Mouse (Mus musculus) heart, embryonic 13.5 days (tissue): ENCODE results near the gene Pik3r1. TPM values are rescaled to one million over a fixed set of nuclear protein-coding genes. Genes with fewer than 3 reads are reported as not detected.
A peak's percentile ranks its signal among the peaks of the same experiment; 100 is the strongest.

Experiments
- ATAC-seq: fragments of 200-750 bp; cut with Nextera tagmentation; 2 replicates; pipeline ENCODE4 v1.8.0; 2017; ENCODE audit warnings: moderate TSS enrichment; ENCODE audit not compliant: insufficient number of reproducible peaks, low FRiP score, low TSS enrichment; ENCODE audit errors: extremely low read depth
- H3K27ac ChIP-seq: fragments of 300-500 bp; sonication (generic); replicated peaks from 2 replicates; pipeline ENCODE4 v1.5.1; 2015; ENCODE audit warnings: moderate library complexity, mild to moderate bottlenecking, inconsistent platforms
- H3K27me3 ChIP-seq: fragments of 300-500 bp; sonication (generic); replicated peaks from 2 replicates; pipeline ENCODE4 v1.6.1; 2015; ENCODE audit warnings: mild to moderate bottlenecking, inconsistent platforms
- H3K36me3 ChIP-seq: fragments of 300-500 bp; sonication (generic); 2 replicates; pipeline ENCODE4 v1.6.1; 2015; ENCODE audit warnings: mild to moderate bottlenecking, inconsistent platforms
- H3K4me1 ChIP-seq: fragments of 300-500 bp; sonication (generic); 2 replicates; pipeline ENCODE4 v1.6.1; 2015; ENCODE audit warnings: inconsistent platforms
- H3K4me2 ChIP-seq: fragments of 300-500 bp; sonication (generic); 2 replicates; pipeline ENCODE4 v1.6.1; 2015; ENCODE audit warnings: inconsistent platforms, mild to moderate bottlenecking, moderate library complexity
- H3K4me3 ChIP-seq: fragments of 300-500 bp; sonication (generic); 2 replicates; pipeline ENCODE4 v1.5.1; 2015; ENCODE audit warnings: moderate library complexity, mild to moderate bottlenecking, inconsistent platforms
- H3K9ac ChIP-seq: fragments of 300-500 bp; sonication (generic); 2 replicates; pipeline ENCODE4 v1.6.1; 2015; ENCODE audit warnings: inconsistent platforms, mild to moderate bottlenecking, moderate library complexity
- H3K9me3 ChIP-seq: fragments of 300-500 bp; sonication (generic); 2 replicates; pipeline ENCODE4 v1.6.1; 2016; ENCODE audit warnings: inconsistent platforms
- WGBS: fragments of 180-500 bp; shearing (Covaris S2); methylation state at CpG from one replicate; pipeline ENCODE4 v1.1.7; 2015; ENCODE audit warnings: mixed read lengths; 5-methylcytosine and 5-hydroxymethylcytosine counted together
- polyA plus RNA-seq: library from polyadenylated mRNA; unstranded; fragments of >200 nt; fragmentation: Nextera tagmentation; extraction: Ambion mirVana; gene quantifications from 2 replicates; pipeline ENCODE4 v1.2.1, GENCODE M21; 2015

Pik3r1 gene
- polyA plus RNA-seq, 1 experiment from 2014 or later, result 13.3 TPM

DNA sequence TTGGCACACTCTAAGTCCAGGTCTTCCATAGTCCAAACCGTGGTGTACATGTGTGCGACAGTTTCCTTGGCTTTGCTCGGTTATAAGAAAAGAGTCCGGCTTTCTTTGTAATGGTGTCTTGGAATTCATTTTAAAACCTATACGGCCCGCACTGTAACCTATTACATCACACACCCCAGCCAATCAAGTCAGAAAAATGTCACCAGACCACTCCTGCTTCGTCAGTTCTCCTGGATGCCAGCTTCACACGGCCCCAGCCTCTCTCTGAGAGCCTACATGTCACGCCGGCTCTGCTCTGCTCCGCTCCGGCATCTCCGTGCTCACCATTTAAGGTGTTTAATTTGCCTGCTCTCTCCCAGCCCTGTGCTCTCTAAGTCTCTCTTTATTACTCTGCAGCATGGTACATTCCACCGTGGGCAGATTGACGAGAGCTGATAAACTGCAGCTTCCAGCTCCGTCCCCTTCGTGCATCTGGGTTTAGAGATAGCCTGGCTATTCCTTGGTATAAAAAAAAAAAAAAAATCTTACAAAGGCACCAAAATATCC is 75.7 kb downstream of the Pik3r1 start:
- Histone ChIP-seq H3K9me3 (no peaks in the 10 kb centered on the region), H3K36me3 (peaks cover 19% of the 10 kb centered on the region), H3K9ac (peak overlapping the region; percentile 76), H3K27ac (peak overlapping the region; percentile 78), H3K4me1 (peaks cover 55% of the 10 kb centered on the region), H3K4me3 (peak overlapping the region; percentile 68), H3K27me3 (no peaks in the 10 kb centered on the region), H3K4me2 (peak overlapping the region; percentile 81)
- ATAC-seq, result no peak
- WGBS, result 24% methylated on average over 17 of the region's 17 CpGs

DNA sequence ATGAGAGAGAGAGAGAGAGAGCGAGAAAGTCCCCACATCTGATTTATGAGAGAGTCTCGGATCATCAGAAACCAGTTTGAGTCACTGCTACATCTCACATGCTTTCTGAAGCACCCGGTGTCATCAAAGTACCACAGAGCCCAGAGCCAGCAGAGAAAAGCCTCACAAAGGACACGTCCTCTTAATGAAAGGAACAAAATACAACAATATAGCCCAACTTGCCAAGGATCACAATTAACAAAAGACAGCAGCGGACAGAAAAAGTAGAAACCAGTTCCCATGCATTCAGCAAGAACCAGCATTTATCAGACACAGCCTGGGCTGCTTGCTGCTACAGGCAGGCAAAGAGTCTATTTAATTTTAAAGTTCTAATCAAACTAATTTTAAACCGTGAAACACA is 76.3 kb downstream of the Pik3r1 start:
- H3K4me3 ChIP-seq, result peak overlapping the region; percentile 68
- no peaks in the 10 kb centered on the region for H3K27me3 ChIP-seq
- peak overlapping the region; percentile 78 for H3K27ac ChIP-seq
- H3K4me1 ChIP-seq, result peaks cover 55% of the 10 kb centered on the region
- 50% methylated on average over 6 of the region's 6 CpGs for WGBS
- no peaks in the 10 kb centered on the region for H3K9me3 ChIP-seq
- peak overlapping the region; percentile 81 for H3K4me2 ChIP-seq
- H3K9ac ChIP-seq, result peak overlapping the region; percentile 76
- no peak for ATAC-seq
- peaks cover 26% of the 10 kb centered on the region for H3K36me3 ChIP-seq

GRCm38 (mm10) chr13:101690911-101691655 is 76.9 kb downstream of the Pik3r1 start:
- Histone ChIP-seq H3K4me2 (peak overlapping the region; percentile 81), H3K27me3 (no peaks in the 10 kb centered on the region), H3K27ac (peak overlapping the region; percentile 78), H3K9me3 (no peaks in the 10 kb centered on the region), H3K9ac (peak overlapping the region; percentile 76), H3K36me3 (peaks cover 31% of the 10 kb centered on the region), H3K4me3 (peak overlapping the region; percentile 68), H3K4me1 (peaks cover 52% of the 10 kb centered on the region)
- ATAC-seq, result no peak
- WGBS, result 55% methylated on average over 10 of the region's 10 CpGs

- peaks cover 45% of the 10 kb centered on the region for H3K4me1 ChIP-seq
- H3K27ac ChIP-seq, result no peak overlapping the region
- peaks cover 41% of the 10 kb centered on the region for H3K36me3 ChIP-seq
- H3K4me3 ChIP-seq, result no peak overlapping the region
- 40% methylated on average over 6 of the region's 6 CpGs for WGBS
- no peaks in the 10 kb centered on the region for H3K9me3 ChIP-seq
- H3K27me3 ChIP-seq, result no peaks in the 10 kb centered on the region
- peak overlapping the region; percentile 81; the same call in 1 of the 2 replicates for H3K4me2 ChIP-seq
- no peak overlapping the region; the same call in 1 of the 2 replicates for H3K9ac ChIP-seq
- ATAC-seq, result no peak
These were observed 77.8 kb downstream of the Pik3r1 start for GRCm38 (mm10) chr13:101690167-101690566.

- Histone ChIP-seq H3K4me1 (peaks cover 13% of the 10 kb centered on the region), H3K4me3 (no peak overlapping the region), H3K36me3 (peaks cover 76% of the 10 kb centered on the region), H3K9ac (no peak overlapping the region), H3K27ac (no peak overlapping the region), H3K4me2 (no peak overlapping the region), H3K9me3 (no peaks in the 10 kb centered on the region), H3K27me3 (no peaks in the 10 kb centered on the region)
- WGBS, result 92% methylated on average over 13 of the region's 13 CpGs
- ATAC-seq, result no peak
These were observed 81.8 kb downstream of the Pik3r1 start for GRCm38 (mm10) chr13:101686256-101686655.

- WGBS, result 90% methylated on average over 14 of the region's 14 CpGs
- Histone ChIP-seq H3K4me2 (no peak overlapping the region), H3K4me1 (no peaks in the 10 kb centered on the region), H3K36me3 (peaks cover 82% of the 10 kb centered on the region), H3K9me3 (no peaks in the 10 kb centered on the region), H3K9ac (no peak overlapping the region), H3K27me3 (no peaks in the 10 kb centered on the region), H3K4me3 (no peak overlapping the region), H3K27ac (no peak overlapping the region)
- no peak for ATAC-seq
These were observed 83.3 kb downstream of the Pik3r1 start for GRCm38 (mm10) chr13:101684706-101685105.

GRCm38 (mm10) chr13:101682378-101682777 is 85.6 kb downstream of the Pik3r1 start:
- Histone ChIP-seq H3K4me1 (no peaks in the 10 kb centered on the region), H3K9ac (no peak overlapping the region), H3K36me3 (peaks cover 63% of the 10 kb centered on the region), H3K27ac (no peak overlapping the region), H3K4me3 (no peak overlapping the region), H3K9me3 (no peaks in the 10 kb centered on the region), H3K27me3 (no peaks in the 10 kb centered on the region), H3K4me2 (no peak overlapping the region)
- ATAC-seq, result no peak
- WGBS, result 71% methylated on average over 4 of the region's 4 CpGs

- Histone ChIP-seq H3K9ac (no peak overlapping the region), H3K36me3 (peaks cover 40% of the 10 kb centered on the region), H3K4me3 (no peak overlapping the region), H3K27ac (no peak overlapping the region), H3K27me3 (no peaks in the 10 kb centered on the region), H3K9me3 (no peaks in the 10 kb centered on the region), H3K4me1 (no peaks in the 10 kb centered on the region), H3K4me2 (no peak overlapping the region)
- 76% methylated on average over 1 of the region's 1 CpGs for WGBS
- no peak for ATAC-seq
These were observed 87.9 kb downstream of the Pik3r1 start for GRCm38 (mm10) chr13:101680083-101680482.

- no peak for ATAC-seq
- Histone ChIP-seq H3K4me3 (no peak overlapping the region), H3K27ac (no peak overlapping the region), H3K9ac (no peak overlapping the region), H3K9me3 (no peaks in the 10 kb centered on the region), H3K4me2 (no peak overlapping the region), H3K36me3 (peaks cover 29% of the 10 kb centered on the region), H3K4me1 (no peaks in the 10 kb centered on the region), H3K27me3 (no peaks in the 10 kb centered on the region)
- 58% methylated on average over 1 of the region's 1 CpGs for WGBS
These were observed 89.0 kb downstream of the Pik3r1 start for GRCm38 (mm10) chr13:101678984-101679383.

DNA sequence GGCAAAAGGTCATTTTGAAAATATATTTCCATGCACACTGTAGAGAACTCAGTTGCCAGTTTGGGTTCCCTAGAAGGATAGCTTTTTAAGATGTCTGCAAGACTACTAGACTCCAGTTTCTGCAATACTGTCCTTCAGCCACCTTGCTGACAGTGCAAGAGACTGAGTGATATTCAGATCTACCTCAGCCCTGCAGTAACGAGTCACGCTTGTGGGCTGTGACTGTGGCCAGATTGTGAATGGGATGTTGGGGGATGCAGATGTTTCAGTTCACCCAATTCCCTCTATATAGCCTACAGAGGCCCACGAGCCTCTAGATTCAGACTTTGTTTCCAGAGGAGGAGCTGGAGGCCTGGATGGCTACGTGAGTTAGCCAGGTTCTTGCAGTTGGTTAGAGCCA is 90.0 kb downstream of the Pik3r1 start:
- 80% methylated on average over 4 of the region's 4 CpGs for WGBS
- no peaks in the 10 kb centered on the region for H3K9me3 ChIP-seq

GRCm38 (mm10) chr13:101673876-101674275 is 94.1 kb downstream of the Pik3r1 start:
- Histone ChIP-seq H3K4me3 (no peak overlapping the region), H3K27me3 (no peaks in the 10 kb centered on the region), H3K36me3 (no peaks in the 10 kb centered on the region), H3K4me1 (no peaks in the 10 kb centered on the region), H3K9ac (no peak overlapping the region), H3K9me3 (no peaks in the 10 kb centered on the region), H3K27ac (no peak overlapping the region), H3K4me2 (no peak overlapping the region)
- WGBS, result 61% methylated on average over 3 of the region's 3 CpGs
- no peak for ATAC-seq

More for the DNA sequence above, 90.0 kb downstream of the Pik3r1 start:
- Histone ChIP-seq H3K9ac (no peak overlapping the region), H3K27me3 (no peaks in the 10 kb centered on the region), H3K4me1 (no peaks in the 10 kb centered on the region), H3K36me3 (peaks cover 22% of the 10 kb centered on the region), H3K4me3 (no peak overlapping the region), H3K4me2 (no peak overlapping the region), H3K27ac (no peak overlapping the region)
- no peak for ATAC-seq

- Histone ChIP-seq H3K4me2 (no peak overlapping the region), H3K9ac (no peak overlapping the region), H3K36me3 (no peaks in the 10 kb centered on the region), H3K9me3 (0 out of 2 replicates have a peak, but pooled peaks cover 4% of the 10 kb centered on the region), H3K27ac (no peak overlapping the region), H3K4me3 (no peak overlapping the region), H3K27me3 (no peaks in the 10 kb centered on the region), H3K4me1 (no peaks in the 10 kb centered on the region)
- 40% methylated on average over 3 of the region's 3 CpGs for WGBS
- no peak for ATAC-seq
These were observed 99.2 kb downstream of the Pik3r1 start for GRCm38 (mm10) chr13:101668859-101669258.
